9 mouse cellular contexts compared by ENCODE assay signal in genomic region chr19:50184901-50185623, GRCm38 (mm10).
A peak's percentile ranks its signal among the peaks of the same experiment; 100 is the strongest.
DNase-seq lines count a peak whose midpoint lies in the region; ATAC-seq and TF ChIP-seq lines count a peak whose summit lies in the region.
"Had no signal": no experiment of that assay in that cellular context is flagged by ENCODE, and none has a peak within 500 bp of the region (broad histone marks: within the 10 kb centered on the region; RNA-seq: fewer than 3 reads in every experiment).

No protein-coding gene starts in this region.

- no peak overlapping the region for H3K9ac ChIP-seq in ES-Bruce4 (ENCODE audit: low read depth, poor library complexity, severe bottlenecking)
- H3K9ac ChIP-seq in stomach, embryonic 14.5 days (replicated peaks; ENCODE audit: low read depth, low read length): no peak overlapping the region
- H3K9ac ChIP-seq: limb, embryonic 13.5 days had no signal

- no peak for ATAC-seq in stomach, embryonic 14.5 days (ENCODE audit: insufficient number of reproducible peaks, insufficient read depth, low FRiP score, low read depth)

- TF ChIP-seq POLR2A in ES-Bruce4 (IDR thresholded peaks at IDR 0.05; ENCODE audit: insufficient read depth, low read length): no peak

- 52% methylated on average over 21 of the region's 21 CpGs for WGBS in stomach, embryonic 14.5 days

- no peaks in the 10 kb centered on the region for H3K27me3 ChIP-seq in ES-Bruce4 (ENCODE audit: control insufficient read depth, insufficient read depth, low read length, poor library complexity, severe bottlenecking)
- no peaks in the 10 kb centered on the region for H3K27me3 ChIP-seq in stomach, embryonic 14.5 days (ENCODE audit: control insufficient read depth, insufficient read depth, low read length)

- no peaks in the 10 kb centered on the region for H3K36me3 ChIP-seq in ES-Bruce4 (ENCODE audit: control insufficient read depth, insufficient read depth, low read length, poor library complexity, severe bottlenecking)
- H3K36me3 ChIP-seq in stomach, embryonic 14.5 days (ENCODE audit: control insufficient read depth, insufficient read depth, low read length): no peaks in the 10 kb centered on the region
- H3K36me3 ChIP-seq: limb, embryonic 13.5 days had no signal

- H3K27ac ChIP-seq in ES-Bruce4 (ENCODE audit: insufficient read depth, low read length): no peak overlapping the region
- no peak overlapping the region for H3K27ac ChIP-seq in layer of hippocampus, adult 2 months
- no peak overlapping the region for H3K27ac ChIP-seq in stomach, embryonic 14.5 days (ENCODE audit: low read length)
- H3K27ac ChIP-seq: limb, embryonic 13.5 days had no signal

- H3K4me1 ChIP-seq in ES-Bruce4 (ENCODE audit: control insufficient read depth, insufficient read depth, low read length): no peaks in the 10 kb centered on the region
- no peaks in the 10 kb centered on the region for H3K4me1 ChIP-seq in stomach, embryonic 14.5 days (ENCODE audit: control insufficient read depth, insufficient read depth, low read length)
- H3K4me1 ChIP-seq: limb, embryonic 13.5 days had no signal

- TF ChIP-seq CTCF in ES-Bruce4 (IDR thresholded peaks at IDR 0.05; ENCODE audit: low read depth, low read length): no peak
- peak; percentile 92 for TF ChIP-seq CTCF in layer of hippocampus, adult 2 months (conservative IDR thresholded peaks at IDR 0.05)

- H3K9me3 ChIP-seq in ES-Bruce4 (replicated peaks; ENCODE audit: control insufficient read depth, insufficient read depth, low read length, poor library complexity, severe bottlenecking): no peaks in the 10 kb centered on the region
- no peaks in the 10 kb centered on the region for H3K9me3 ChIP-seq in stomach, embryonic 14.5 days (ENCODE audit: control insufficient read depth, low read depth, low read length)
- H3K9me3 ChIP-seq: limb, embryonic 13.5 days had no signal

- DNase-seq in adrenal gland, adult 18-20 months (ENCODE audit: low spot score in 2 of 2): peak; percentile 20 to 28
- DNase-seq in adrenal gland, adult 2 months: no peak
- DNase-seq in cerebellum, postnatal 10 days: peak; percentile 73 to 79
- peak; percentile 58 to 59 for DNase-seq in frontal cortex, postnatal 25 days (ENCODE audit: low spot score in 2 of 2)
- DNase-seq in layer of hippocampus, adult 2 months (ENCODE audit: low spot score in 2 of 2): peak; percentile 34 to 58
- DNase-seq in lung, postnatal 25 days (ENCODE audit: low spot score): peak; percentile 8

- 0 out of 2 replicates have a peak overlapping the region, but pooled peaks have one; percentile 5 for H3K4me2 ChIP-seq in stomach, embryonic 14.5 days (replicated peaks; ENCODE audit: low read depth, low read length)
- H3K4me2 ChIP-seq: limb, embryonic 13.5 days had no signal

- H3K4me3 ChIP-seq in ES-Bruce4 (ENCODE audit: low read depth, low read length): 0 out of 2 replicates have a peak overlapping the region, but pooled peaks have one; percentile 15
- H3K4me3 ChIP-seq in layer of hippocampus, adult 2 months: no peak overlapping the region
- H3K4me3 ChIP-seq in stomach, embryonic 14.5 days (ENCODE audit: low read depth, low read length): no peak overlapping the region
- H3K4me3 ChIP-seq: limb, embryonic 13.5 days had no signal

- TF ChIP-seq EP300 in ES-Bruce4 (IDR thresholded peaks at IDR 0.05; ENCODE audit: insufficient read depth, low read depth, low read length): no peak
